Mouse (Mus musculus) midbrain, embryonic 15.5 days (tissue): ENCODE measurements at regions not wholly inside any gene's neighbourhood (a gene's known extent, or its start where the extent isn't known, plus 50 kb on each side); places are given as distances from the start of the nearest gene placed in this dataset.

Source experiments
- ATAC-seq: fragments of 200-750 bp; cut with Nextera tagmentation; replicated peaks from 2 replicates; pipeline ENCODE4 v1.8.0; 2017; ENCODE audit warnings: moderate TSS enrichment
- H3K27ac ChIP-seq: fragments of 300-500 bp; sonication (generic); 2 replicates; pipeline ENCODE4 v1.5.1; 2015; ENCODE audit warnings: mild to moderate bottlenecking, inconsistent platforms
- H3K27me3 ChIP-seq: fragments of 300-500 bp; sonication (generic); replicated peaks from 2 replicates; pipeline ENCODE4 v1.6.1; 2015; ENCODE audit warnings: inconsistent platforms
- H3K36me3 ChIP-seq: fragments of 300-500 bp; sonication (generic); replicated peaks from 2 replicates; pipeline ENCODE4 v1.6.1; 2015; ENCODE audit warnings: inconsistent platforms
- H3K4me1 ChIP-seq: fragments of 300-500 bp; sonication (generic); 2 replicates; pipeline ENCODE4 v1.6.1; 2015; ENCODE audit warnings: inconsistent platforms
- H3K4me2 ChIP-seq: fragments of 300-500 bp; sonication (generic); 2 replicates; pipeline ENCODE4 v1.6.1; 2015; ENCODE audit warnings: inconsistent platforms, mild to moderate bottlenecking, moderate library complexity
- H3K4me3 ChIP-seq: fragments of 300-500 bp; sonication (generic); 2 replicates; pipeline ENCODE4 v1.5.1; 2015; ENCODE audit warnings: mild to moderate bottlenecking, inconsistent platforms
- H3K9ac ChIP-seq: fragments of 300-500 bp; sonication (generic); 2 replicates; pipeline ENCODE4 v1.6.1; 2015; ENCODE audit warnings: mild to moderate bottlenecking, inconsistent platforms
- H3K9me3 ChIP-seq: fragments of 300-500 bp; sonication (generic); 2 replicates; pipeline ENCODE4 v1.6.1; 2016; ENCODE audit warnings: inconsistent platforms
- WGBS: fragments of 180-500 bp; shearing (Covaris S2); methylation state at CpG from one replicate; pipeline ENCODE4 v1.1.7; 2015; ENCODE audit warnings: mixed read lengths; 5-methylcytosine and 5-hydroxymethylcytosine counted together

DNA sequence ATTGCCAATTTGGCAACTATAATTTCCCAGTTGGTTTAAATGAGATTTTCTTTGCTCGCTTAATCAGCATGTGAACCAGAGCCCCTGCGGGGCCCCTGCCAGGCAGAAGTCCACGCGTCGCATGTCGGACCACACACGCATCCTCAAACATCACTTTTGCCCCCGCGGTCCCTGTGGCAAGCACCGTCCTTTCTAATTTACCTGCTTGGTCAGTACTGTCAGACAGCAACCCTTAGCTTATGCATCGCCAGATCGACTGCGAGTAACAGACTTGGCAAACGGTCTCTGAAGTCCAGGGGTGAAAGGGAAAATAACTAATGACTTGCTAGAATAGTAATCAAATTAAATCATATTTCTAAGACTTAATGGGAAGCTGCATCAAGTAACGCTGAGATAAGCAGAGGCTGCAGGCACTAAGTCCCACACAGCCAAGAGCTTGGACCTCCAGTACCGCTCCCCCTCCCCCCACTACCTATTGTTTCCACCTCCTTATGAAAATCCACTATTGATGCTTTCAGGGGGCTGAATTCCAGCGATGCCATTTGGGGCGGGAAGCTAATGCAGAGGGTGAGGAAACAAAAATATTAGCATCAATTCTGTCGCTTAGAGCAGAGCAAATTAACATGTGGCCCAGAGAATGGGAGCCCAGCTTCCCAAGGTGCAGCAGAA lies 142.0 kb upstream of the Cntnap4 start:
- 16% methylated on average over 19 of the region's 19 CpGs for WGBS
- no peak overlapping the region for H3K27ac ChIP-seq
- H3K36me3 ChIP-seq = no peaks in the 10 kb centered on the region
- H3K9me3 ChIP-seq = no peaks in the 10 kb centered on the region
- peaks cover 16% of the 10 kb centered on the region for H3K4me1 ChIP-seq
- 0 out of 2 replicates have a peak overlapping the region, but pooled peaks have one; percentile 11 for H3K9ac ChIP-seq
- peak; percentile 20; the same call in 1 of the 2 replicates for ATAC-seq
- H3K4me2 ChIP-seq = peak overlapping the region; percentile 52
- peak overlapping the region; percentile 26 for H3K4me3 ChIP-seq
- H3K27me3 ChIP-seq = no peaks in the 10 kb centered on the region

DNA sequence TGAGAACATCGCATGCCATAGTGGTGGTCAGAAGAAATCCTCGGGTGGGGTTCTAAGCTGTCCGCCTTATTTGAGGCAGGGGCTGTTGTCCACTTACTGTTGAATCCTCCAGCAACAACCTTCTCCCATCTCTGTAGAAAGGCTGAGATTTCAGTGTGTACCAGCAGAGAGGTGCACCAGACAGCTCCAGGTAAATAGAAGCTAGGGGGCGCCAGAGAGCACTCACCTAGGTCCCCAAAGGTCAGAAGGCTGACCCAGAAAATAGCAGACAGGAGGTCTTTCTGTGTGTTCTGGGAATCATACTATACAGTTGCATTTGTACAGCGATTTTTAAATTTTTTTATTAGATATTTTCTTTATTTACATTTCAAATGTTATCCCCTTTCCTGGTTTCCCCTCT lies 157.9 kb upstream of the Cntnap4 start:
- Histone ChIP-seq H3K4me3 (no peak overlapping the region), H3K4me1 (no peaks in the 10 kb centered on the region), H3K4me2 (no peak overlapping the region), H3K27ac (no peak overlapping the region), H3K9me3 (no peaks in the 10 kb centered on the region), H3K27me3 (no peaks in the 10 kb centered on the region), H3K9ac (no peak overlapping the region), H3K36me3 (no peaks in the 10 kb centered on the region)
- ATAC-seq = no peak
- WGBS = 89% methylated on average over 5 of the region's 5 CpGs

DNA sequence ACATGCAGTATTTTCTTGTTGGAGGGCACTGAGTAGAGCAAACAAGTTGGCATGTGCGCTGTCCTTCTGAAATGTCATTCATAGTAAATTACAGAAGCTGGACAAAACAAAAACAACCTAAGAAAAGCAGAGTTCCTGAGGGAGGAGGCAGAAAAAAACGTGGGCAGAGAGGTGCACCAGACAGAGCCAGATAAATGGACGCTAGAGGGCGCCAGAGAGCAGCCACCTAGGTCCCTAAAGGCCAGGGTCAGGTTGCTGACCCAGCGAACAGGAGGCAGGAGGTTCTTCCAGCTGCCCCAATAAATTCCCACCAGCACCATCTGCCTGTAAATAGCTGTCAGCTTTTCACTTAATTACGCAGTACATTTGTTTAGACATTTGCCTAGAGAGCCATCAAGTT lies 158.6 kb upstream of the Cntnap4 start:
- no peaks in the 10 kb centered on the region for H3K4me1 ChIP-seq
- ATAC-seq = no peak
- H3K4me2 ChIP-seq = no peak overlapping the region
- H3K9ac ChIP-seq = no peak overlapping the region
- H3K9me3 ChIP-seq = no peaks in the 10 kb centered on the region
- H3K36me3 ChIP-seq = no peaks in the 10 kb centered on the region
- no peaks in the 10 kb centered on the region for H3K27me3 ChIP-seq
- H3K4me3 ChIP-seq = no peak overlapping the region
- no peak overlapping the region for H3K27ac ChIP-seq
- WGBS = 30% methylated on average over 6 of the region's 6 CpGs

- H3K27me3 ChIP-seq = no peaks in the 10 kb centered on the region
- no peak overlapping the region for H3K4me3 ChIP-seq
- ATAC-seq = no peak
- no peak overlapping the region for H3K27ac ChIP-seq
- H3K36me3 ChIP-seq = no peaks in the 10 kb centered on the region
- H3K4me1 ChIP-seq = no peaks in the 10 kb centered on the region
- WGBS = 80% methylated on average over 9 of the region's 9 CpGs
- H3K4me2 ChIP-seq = no peak overlapping the region
- no peaks in the 10 kb centered on the region for H3K9me3 ChIP-seq
- H3K9ac ChIP-seq = no peak overlapping the region
Measured at GRCm38 (mm10) chr8:112408211-112408735, 161.6 kb upstream of the Cntnap4 start.

GRCm38 (mm10) chr8:112404087-112404486 lies 165.8 kb upstream of the Cntnap4 start:
- 10% methylated on average over 2 of the region's 2 CpGs for WGBS
- H3K27me3 ChIP-seq = no peaks in the 10 kb centered on the region
- H3K4me3 ChIP-seq = no peak overlapping the region
- ATAC-seq = no peak
- no peaks in the 10 kb centered on the region for H3K4me1 ChIP-seq
- no peak overlapping the region for H3K9ac ChIP-seq
- H3K36me3 ChIP-seq = no peaks in the 10 kb centered on the region
- H3K4me2 ChIP-seq = no peak overlapping the region
- no peak overlapping the region for H3K27ac ChIP-seq
- H3K9me3 ChIP-seq = no peaks in the 10 kb centered on the region

- H3K4me1 ChIP-seq = no peaks in the 10 kb centered on the region
- no peak overlapping the region for H3K4me3 ChIP-seq
- H3K9ac ChIP-seq = no peak overlapping the region
- H3K4me2 ChIP-seq = no peak overlapping the region
- ATAC-seq = no peak
- WGBS = 11% methylated on average over 2 of the region's 2 CpGs
- no peaks in the 10 kb centered on the region for H3K9me3 ChIP-seq
- no peak overlapping the region for H3K27ac ChIP-seq
- no peaks in the 10 kb centered on the region for H3K27me3 ChIP-seq
- H3K36me3 ChIP-seq = no peaks in the 10 kb centered on the region
Measured at GRCm38 (mm10) chr8:112397438-112397837, 172.4 kb upstream of the Cntnap4 start.

GRCm38 (mm10) chr8:112390108-112390507 lies 179.7 kb upstream of the Cntnap4 start:
- H3K9me3 ChIP-seq = no peaks in the 10 kb centered on the region
- no peaks in the 10 kb centered on the region for H3K4me1 ChIP-seq
- no peak overlapping the region for H3K4me2 ChIP-seq
- WGBS = 85% methylated on average over 4 of the region's 4 CpGs
- H3K27ac ChIP-seq = no peak overlapping the region
- H3K36me3 ChIP-seq = no peaks in the 10 kb centered on the region
- H3K27me3 ChIP-seq = no peaks in the 10 kb centered on the region
- ATAC-seq = no peak
- no peak overlapping the region for H3K9ac ChIP-seq
- H3K4me3 ChIP-seq = no peak overlapping the region

DNA sequence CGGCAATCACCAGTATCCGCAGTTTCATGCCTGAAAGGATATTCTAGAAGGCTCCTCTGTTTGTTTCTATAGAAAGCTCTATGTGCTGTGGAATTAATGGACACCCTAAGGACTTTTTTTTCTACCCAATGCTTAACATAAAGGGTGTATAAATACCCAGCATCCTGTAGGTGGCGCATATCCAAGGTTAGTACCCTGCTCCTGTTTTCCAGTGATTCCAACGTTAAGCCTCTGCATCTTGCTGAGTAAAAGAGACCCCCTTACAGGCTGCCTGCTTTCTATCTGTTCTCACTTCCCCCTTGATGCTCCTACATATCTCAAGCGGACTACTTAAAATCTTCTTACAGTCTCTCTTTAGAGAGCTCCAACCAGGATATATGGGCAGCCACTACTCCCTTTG lies 221.5 kb upstream of the Cntnap4 start:
- H3K4me3 ChIP-seq = no peak overlapping the region
- ATAC-seq = no peak
- peak overlapping the region; percentile 43 for H3K27ac ChIP-seq
- no peaks in the 10 kb centered on the region for H3K9me3 ChIP-seq
- no peaks in the 10 kb centered on the region for H3K27me3 ChIP-seq
- no peaks in the 10 kb centered on the region for H3K36me3 ChIP-seq
- no peak overlapping the region for H3K9ac ChIP-seq
- H3K4me2 ChIP-seq = peak overlapping the region; percentile 35; the same call in 1 of the 2 replicates
- WGBS = 23% methylated on average over 5 of the region's 5 CpGs
- H3K4me1 ChIP-seq = peaks cover 3% of the 10 kb centered on the region; the same call in 1 of the 2 replicates

DNA sequence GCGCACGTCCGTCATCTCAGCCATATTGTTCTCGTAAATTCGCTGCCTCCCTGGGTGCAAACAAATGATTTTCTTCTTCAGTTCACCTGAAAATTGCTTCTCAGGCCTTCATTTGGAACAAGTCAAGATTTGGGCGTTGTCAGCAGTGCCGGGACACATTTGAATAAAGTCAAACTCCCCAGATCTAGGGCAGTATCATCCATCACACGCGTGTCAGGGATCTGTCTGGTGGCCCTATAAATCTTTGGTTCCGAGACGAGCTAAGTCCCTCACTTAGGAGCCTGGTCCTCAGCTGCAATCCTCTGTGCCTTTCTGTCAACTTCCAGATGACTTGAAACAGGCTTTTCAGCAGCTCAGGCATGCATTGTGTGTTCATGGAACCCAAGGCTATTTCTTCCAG lies 236.7 kb upstream of the Cntnap4 start:
- Histone ChIP-seq H3K9me3 (no peaks in the 10 kb centered on the region), H3K4me1 (no peaks in the 10 kb centered on the region), H3K4me2 (no peak overlapping the region), H3K36me3 (no peaks in the 10 kb centered on the region), H3K9ac (no peak overlapping the region), H3K4me3 (no peak overlapping the region), H3K27ac (no peak overlapping the region), H3K27me3 (no peaks in the 10 kb centered on the region)
- whole genome bisulfite sequencing = 84% methylated on average over 11 of the region's 11 CpGs
- no peak for ATAC-seq

DNA sequence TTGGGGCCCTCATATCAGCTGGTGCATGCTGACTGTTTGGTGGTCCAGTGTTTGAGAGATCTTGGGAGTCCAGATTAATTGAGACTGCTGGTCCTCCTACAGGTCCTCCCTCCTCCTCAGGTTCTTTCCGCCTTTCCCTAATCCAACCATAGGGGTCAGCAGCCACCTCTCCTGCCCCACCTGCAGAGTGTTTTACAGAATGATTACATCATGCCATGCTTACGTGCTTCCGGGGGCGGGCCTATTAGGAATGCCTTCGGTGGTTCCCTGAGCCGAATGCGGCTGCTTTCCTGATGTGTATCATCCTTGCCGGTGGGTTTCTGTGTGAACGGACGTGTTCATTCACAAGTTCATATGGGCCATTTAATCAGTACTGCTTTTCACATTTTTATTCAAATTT lies 237.8 kb upstream of the Cntnap4 start:
- Histone ChIP-seq H3K4me2 (no peak overlapping the region), H3K9me3 (no peaks in the 10 kb centered on the region), H3K4me1 (no peaks in the 10 kb centered on the region), H3K9ac (no peak overlapping the region), H3K27ac (no peak overlapping the region), H3K4me3 (no peak overlapping the region), H3K36me3 (no peaks in the 10 kb centered on the region), H3K27me3 (no peaks in the 10 kb centered on the region)
- ATAC-seq = no peak
- whole genome bisulfite sequencing = 91% methylated on average over 10 of the region's 10 CpGs

- H3K4me2 ChIP-seq = no peak overlapping the region
- WGBS = 86% methylated on average over 3 of the region's 3 CpGs
- no peak for ATAC-seq
- H3K9ac ChIP-seq = no peak overlapping the region
- no peaks in the 10 kb centered on the region for H3K4me1 ChIP-seq
- H3K9me3 ChIP-seq = no peaks in the 10 kb centered on the region
- no peak overlapping the region for H3K27ac ChIP-seq
- no peaks in the 10 kb centered on the region for H3K36me3 ChIP-seq
- no peak overlapping the region for H3K4me3 ChIP-seq
- no peaks in the 10 kb centered on the region for H3K27me3 ChIP-seq
Measured at GRCm38 (mm10) chr8:112309816-112310215, 260.0 kb upstream of the Cntnap4 start.

DNA sequence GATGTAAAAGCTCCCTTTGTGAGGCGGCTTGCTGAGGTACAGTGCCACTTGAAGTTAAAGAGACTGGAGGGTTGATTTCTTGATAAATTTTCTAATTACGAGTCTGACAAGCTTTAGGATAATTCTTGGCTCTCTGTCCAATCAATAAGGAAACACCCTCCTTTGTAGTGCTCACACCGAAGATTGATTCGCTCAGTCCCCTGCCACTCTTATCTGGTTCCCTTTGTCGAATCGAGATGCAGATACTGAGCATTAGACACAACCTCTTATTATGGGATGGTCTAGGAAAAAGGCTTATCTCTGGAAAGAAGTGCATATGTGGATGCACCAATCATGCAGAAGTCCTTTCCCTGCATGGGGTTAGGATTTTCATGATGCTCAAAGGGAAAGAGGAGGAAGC lies 261.5 kb upstream of the Cntnap4 start:
- Histone ChIP-seq H3K27ac (no peak overlapping the region), H3K4me2 (no peak overlapping the region), H3K27me3 (no peaks in the 10 kb centered on the region), H3K9ac (no peak overlapping the region), H3K9me3 (no peaks in the 10 kb centered on the region), H3K36me3 (no peaks in the 10 kb centered on the region), H3K4me1 (no peaks in the 10 kb centered on the region), H3K4me3 (no peak overlapping the region)
- no peak for ATAC-seq
- 70% methylated on average over 6 of the region's 6 CpGs for WGBS

DNA sequence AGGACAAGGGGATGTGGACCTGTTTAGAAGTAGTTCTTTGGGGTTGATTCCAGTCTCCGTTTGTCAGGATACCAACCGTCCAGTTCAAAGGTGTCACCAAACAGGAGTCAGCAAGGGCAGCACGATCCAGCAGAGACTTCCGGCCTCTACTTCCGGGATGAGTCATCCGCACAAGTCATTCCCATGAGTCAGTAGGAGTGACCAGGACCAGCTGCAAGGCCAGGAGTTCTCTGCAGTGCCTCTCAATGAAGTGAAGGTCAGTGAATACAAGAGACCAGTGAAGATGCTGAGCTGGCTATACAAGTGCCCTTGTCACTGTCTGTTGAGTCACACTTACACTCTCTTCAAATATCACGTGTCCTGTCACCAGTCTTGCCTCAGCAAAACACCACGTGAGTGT lies 272.8 kb upstream of the Cntnap4 start:
- no peak overlapping the region for H3K4me2 ChIP-seq
- no peaks in the 10 kb centered on the region for H3K4me1 ChIP-seq
- H3K27me3 ChIP-seq = no peaks in the 10 kb centered on the region
- H3K36me3 ChIP-seq = no peaks in the 10 kb centered on the region
- 93% methylated on average over 8 of the region's 8 CpGs for WGBS
- ATAC-seq = no peak
- no peak overlapping the region for H3K9ac ChIP-seq
- H3K27ac ChIP-seq = no peak overlapping the region
- no peaks in the 10 kb centered on the region for H3K9me3 ChIP-seq
- no peak overlapping the region for H3K4me3 ChIP-seq
